Mouse (Mus musculus): Measurements from ENCODE around the gene Zfp771.

Gene Zfp771

GRCm38 (mm10) chr7:127285154-127285553, 41.1 kb downstream of the Zfp771 start:
- no peak for DNase-seq (ENCODE audit: low spot score in 2 of 2)

GRCm38 (mm10) chr7:127287940-127288339, 43.9 kb downstream of the Zfp771 start:
- DNase-seq (ENCODE audit: low spot score in 2 of 2) = no peak

- no peak for DNase-seq (ENCODE audit: low spot score in 2 of 2)
Observed at GRCm38 (mm10) chr7:127289306-127289705, 45.2 kb downstream of the Zfp771 start.

- no peak for DNase-seq (ENCODE audit: low spot score in 2 of 2)
Observed at GRCm38 (mm10) chr7:127290142-127290541, 46.1 kb downstream of the Zfp771 start.

GRCm38 (mm10) chr7:127296098-127296497, 52.0 kb downstream of the Zfp771 start, which contains the start of gene Itgal:
Itgal (plus strand) TSS chr7:127296260.
- no peak for DNase-seq (ENCODE audit: low spot score in 2 of 2)

- DNase-seq (ENCODE audit: low spot score in 2 of 2) = no peak
Observed at GRCm38 (mm10) chr7:127296786-127297555, 52.9 kb downstream of the Zfp771 start.

GRCm38 (mm10) chr7:127297586-127298193, 53.6 kb downstream of the Zfp771 start:
- DNase-seq (ENCODE audit: low spot score in 2 of 2) = no peak

All from cerebellum, postnatal 4 days (tissue).